Mouse (Mus musculus) embryonic fibroblast, embryonic 13.5 days (primary cell): ENCODE measurements around the gene Adam12.

Experiments used
- CTCF ChIP-seq: IDR thresholded peaks from 2 replicates; pipeline ENCODE4 v1.5.1; 2011; ENCODE audit warnings: mild to moderate bottlenecking, control low read depth, low read length, moderate library complexity, borderline replicate concordance; ENCODE audit not compliant: insufficient read depth
- POLR2A ChIP-seq: IDR thresholded peaks from 2 replicates; pipeline ENCODE4 v1.6.1; 2011; ENCODE audit warnings: low read depth, mild to moderate bottlenecking, control low read depth, low read length, moderate library complexity

DNA sequence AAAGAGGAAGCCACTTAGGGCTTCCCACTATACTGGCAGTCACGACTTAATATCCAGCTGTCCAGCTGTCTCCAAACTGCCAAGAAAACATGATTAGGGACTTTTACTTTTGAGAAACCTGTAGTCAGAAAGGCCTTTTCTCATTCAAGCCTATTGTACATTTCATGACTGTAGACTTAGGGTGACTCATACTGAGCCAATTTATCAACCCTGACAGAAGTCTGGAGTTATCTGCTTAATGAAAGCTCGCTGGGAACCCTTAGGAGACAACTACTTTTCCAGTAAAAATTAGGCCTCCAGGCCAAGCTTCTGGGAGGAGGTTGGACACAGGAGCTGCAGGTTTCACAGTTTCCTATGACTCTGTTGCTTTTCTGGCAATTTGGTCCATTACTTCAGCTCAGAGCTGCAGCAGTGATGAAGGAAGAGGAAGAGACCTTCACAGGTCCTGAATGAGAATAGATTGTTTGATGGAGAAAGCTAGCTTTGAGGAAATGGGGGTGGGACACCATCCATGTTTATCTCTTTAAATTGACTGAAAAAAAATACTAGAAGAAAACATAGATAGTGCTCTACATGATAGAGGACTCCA, 285.1 kb downstream of the Adam12 start:
- TF ChIP-seq CTCF (no peak), POLR2A (no peak)
